Mouse (Mus musculus) heart, postnatal 4 days (tissue): Measurements from ENCODE around the gene Vmn2r48. TPM values are rescaled to one million over a fixed set of nuclear protein-coding genes. Genes with fewer than 3 reads are reported as not detected.
"Not testable (repeated sequence)": the region's sequence is repeated elsewhere in the genome, so short reads cannot be mapped to it uniquely, and the experiment has no call there.

Source experiments
- DNase-seq: peaks from one replicate; pipeline ENCODE4 v3.0.0; 2021
- total RNA-seq, 2 experiments: library from RNA; stranded (reverse); gene quantifications; 2 replicates each; pipeline ENCODE4 v1.2.3; 2021

Vmn2r48 gene
- total RNA-seq, result not detected

DNA sequence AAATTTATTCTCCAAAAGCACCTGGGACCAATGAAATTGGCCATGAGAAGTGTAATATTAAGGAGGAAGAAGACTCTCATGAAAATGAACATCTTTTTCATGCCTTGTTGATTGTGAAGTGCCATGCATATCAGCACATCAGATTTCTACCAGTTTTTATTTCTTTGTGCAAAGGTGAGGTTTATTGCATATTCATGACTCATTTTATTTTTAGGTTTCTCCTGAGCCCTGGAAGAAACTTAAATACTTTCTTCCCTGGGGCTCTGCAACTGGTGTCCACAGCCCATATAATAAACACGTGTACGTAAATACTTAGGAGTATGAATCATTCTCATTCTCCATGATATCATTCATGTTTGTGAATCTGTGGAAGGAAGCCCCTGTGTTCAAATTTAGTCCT, at the start of gene Vmn2r48:
Gene Vmn2r48 (minus strand): TSS at position 101 of the 400 bp plus-strand sequence.
- DNase-seq, result not testable (repeated sequence)

DNA sequence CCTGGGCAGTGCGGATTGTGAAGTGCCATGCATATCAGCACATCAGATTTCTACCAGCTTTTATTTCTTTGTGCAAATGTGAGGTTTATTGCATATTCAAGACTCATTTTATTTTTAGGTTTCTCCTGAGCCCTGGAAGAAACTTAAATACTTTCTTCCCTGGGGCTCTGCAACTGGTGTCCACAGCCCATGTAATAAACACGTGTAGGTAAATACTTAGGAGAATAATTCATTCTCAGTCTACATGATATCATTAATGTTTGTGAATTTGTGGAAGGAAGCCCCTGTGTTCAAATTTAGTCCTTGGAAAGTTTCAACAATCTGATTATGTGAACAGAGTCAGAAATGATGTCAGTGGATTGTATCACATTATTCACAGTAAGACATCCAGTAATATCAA, 38.8 kb upstream of the Vmn2r48 start, which contains the start of gene Vmn2r49:
Gene Vmn2r49 (minus strand): TSS at position 101 of the 400 bp plus-strand sequence.
- not testable (repeated sequence) for DNase-seq

Other genes with a start within 250 kb of the Vmn2r48 start
- under 1 TPM in 1 of 2 experiments, not detected in 1; 0.12 TPM for gene Vmn2r46, start 183.0 kb downstream of the Vmn2r48 start, total RNA-seq
- gene Vmn2r47, start 112.3 kb downstream of the Vmn2r48 start, total RNA-seq, result not detected
- not detected for gene Vmn2r49, start 38.7 kb upstream of the Vmn2r48 start, total RNA-seq
- gene Vmn2r50, start 99.7 kb upstream of the Vmn2r48 start, total RNA-seq, result not detected
- not detected for gene Vmn2r51, start 152.2 kb upstream of the Vmn2r48 start, total RNA-seq
- gene Vmn2r52, start 223.0 kb upstream of the Vmn2r48 start, total RNA-seq, result not detected